16 mouse cellular contexts compared by ENCODE assay signal in the genomic region with DNA sequence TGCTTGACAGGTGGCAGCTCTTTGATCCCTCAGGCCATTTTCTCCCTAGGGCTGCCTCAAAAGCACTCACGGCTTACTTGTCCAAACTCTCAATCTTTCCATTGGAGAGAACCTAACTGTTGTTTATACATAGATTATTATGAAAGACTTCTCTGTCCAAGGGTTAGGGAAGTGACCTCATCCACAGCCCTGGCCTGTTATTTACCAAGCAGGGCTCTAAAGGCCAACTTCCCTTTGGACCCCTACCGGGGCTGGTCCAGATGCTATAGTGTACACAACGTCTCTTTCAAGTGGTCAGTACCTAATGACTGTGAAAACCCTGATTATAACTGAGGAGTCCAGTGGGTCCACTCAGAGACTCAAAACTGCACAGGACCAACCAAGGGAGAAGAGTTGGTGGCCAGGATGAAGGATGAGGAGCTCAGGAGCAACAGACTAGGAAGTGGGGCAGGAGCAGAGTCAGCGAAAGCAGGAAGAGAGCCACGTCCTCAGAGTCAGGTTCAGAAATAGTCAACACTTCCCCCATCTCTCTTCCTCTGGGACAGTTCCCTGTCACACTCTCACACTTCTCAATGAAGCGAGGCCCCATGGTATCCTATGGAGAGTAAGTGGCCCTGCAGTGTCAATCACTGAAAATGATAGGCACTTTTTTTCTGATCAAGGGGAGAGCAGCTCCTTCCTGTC. TPM values are rescaled to one million over a fixed set of nuclear protein-coding genes. Genes with fewer than 3 reads are reported as not detected.
DNase-seq lines count a peak whose midpoint lies in the region; ATAC-seq and TF ChIP-seq lines count a peak whose summit lies in the region.
"Had no signal": no experiment of that assay in that cellular context is flagged by ENCODE, and none has a peak within 500 bp of the region (broad histone marks: within the 10 kb centered on the region; RNA-seq: fewer than 3 reads in every experiment).

No protein-coding gene starts in this region.

- H3K9ac ChIP-seq in liver, embryonic 12.5 days, result no peak overlapping the region
- no peak overlapping the region for H3K9ac ChIP-seq in forebrain, embryonic 11.5 days (ENCODE audit: low read length)
- H3K9ac ChIP-seq: limb, embryonic 12.5 days; midbrain, embryonic 12.5 days had no signal

- no peak overlapping the region for H3K4me2 ChIP-seq in liver, embryonic 12.5 days
- H3K4me2 ChIP-seq in forebrain, embryonic 11.5 days (ENCODE audit: low read depth, low read length, severe bottlenecking), result no peak overlapping the region
- H3K4me2 ChIP-seq: limb, embryonic 12.5 days; midbrain, embryonic 12.5 days had no signal

- no peaks in the 10 kb centered on the region for H3K4me1 ChIP-seq in liver, embryonic 12.5 days
- no peaks in the 10 kb centered on the region for H3K4me1 ChIP-seq in forebrain, embryonic 11.5 days (replicated peaks; ENCODE audit: control insufficient read depth, insufficient read depth, low read length)
- H3K4me1 ChIP-seq: hindbrain, embryonic 10.5 days; limb, embryonic 12.5 days; midbrain, embryonic 12.5 days had no signal

- TF ChIP-seq CTCF in layer of hippocampus, adult 2 months (conservative IDR thresholded peaks at IDR 0.05), result no peak

- H3K9me3 ChIP-seq in liver, embryonic 12.5 days (replicated peaks), result no peaks in the 10 kb centered on the region
- no peaks in the 10 kb centered on the region for H3K9me3 ChIP-seq in forebrain, embryonic 11.5 days (ENCODE audit: control insufficient read depth, low read length)
- H3K9me3 ChIP-seq: limb, embryonic 12.5 days; midbrain, embryonic 12.5 days had no signal

- no peaks in the 10 kb centered on the region for H3K36me3 ChIP-seq in liver, embryonic 12.5 days
- no peaks in the 10 kb centered on the region for H3K36me3 ChIP-seq in forebrain, embryonic 11.5 days (ENCODE audit: control insufficient read depth, insufficient read depth, low read length)
- H3K36me3 ChIP-seq: hindbrain, embryonic 10.5 days; limb, embryonic 12.5 days; midbrain, embryonic 12.5 days had no signal

- no peak overlapping the region for H3K27ac ChIP-seq in layer of hippocampus, adult 2 months
- no peak overlapping the region for H3K27ac ChIP-seq in liver, embryonic 12.5 days
- no peak overlapping the region for H3K27ac ChIP-seq in forebrain, embryonic 11.5 days (ENCODE audit: low read depth, low read length)
- H3K27ac ChIP-seq: hindbrain, embryonic 10.5 days; limb, embryonic 12.5 days; midbrain, embryonic 12.5 days had no signal

- DNase-seq in layer of hippocampus, adult 9-10 months (ENCODE audit: low spot score), result peak; percentile 15
- no peak for DNase-seq in layer of hippocampus, adult 2 months (ENCODE audit: low spot score in 2 of 2)
- no peak for DNase-seq in retina, postnatal 1 day
- no peak for DNase-seq in forebrain, embryonic 11.5 days (ENCODE audit: low spot score)
- DNase-seq: cerebellum, postnatal 36 days; gastrocnemius, postnatal 25 days; kidney, adult 11 months had no signal

- ATAC-seq in granulocyte monocyte progenitor cell, adult 5-6 weeks (replicated peaks; ENCODE audit: poor library complexity, severe bottlenecking), result peak; percentile 30; the same call in 1 of the 2 replicates
- peak; percentile 81 for ATAC-seq in liver, embryonic 12.5 days
- ATAC-seq in monocyte, adult 5-6 weeks (replicated peaks; ENCODE audit: insufficient number of reproducible peaks, low FRiP score, low TSS enrichment, poor library complexity, severe bottlenecking), result peak; percentile 90
- ATAC-seq in forebrain, embryonic 11.5 days (replicated peaks; ENCODE audit: low FRiP score), result no peak
- ATAC-seq: forebrain, embryonic 14.5 days had no signal

- no peak overlapping the region for H3K4me3 ChIP-seq in layer of hippocampus, adult 2 months
- H3K4me3 ChIP-seq in liver, embryonic 12.5 days, result no peak overlapping the region
- H3K4me3 ChIP-seq in forebrain, embryonic 11.5 days (ENCODE audit: low read depth, low read length), result no peak overlapping the region
- H3K4me3 ChIP-seq: hindbrain, embryonic 10.5 days; limb, embryonic 12.5 days; midbrain, embryonic 12.5 days had no signal

- H3K27me3 ChIP-seq in liver, embryonic 12.5 days (replicated peaks), result no peaks in the 10 kb centered on the region
- no peaks in the 10 kb centered on the region for H3K27me3 ChIP-seq in forebrain, embryonic 11.5 days (ENCODE audit: control insufficient read depth, insufficient read depth, low read length)
- H3K27me3 ChIP-seq: CH12.LX; limb, embryonic 12.5 days; midbrain, embryonic 12.5 days had no signal

- 37% methylated on average over 6 of the region's 6 CpGs for WGBS in liver, embryonic 12.5 days (ENCODE audit: insufficient replicate concordance)
- 74% methylated on average over 6 of the region's 6 CpGs for WGBS in forebrain, embryonic 11.5 days

RNA-seq across cellular contexts. Expression of a gene that starts 1.6 kb away (rescaled TPM):
- not detected for total RNA-seq in layer of hippocampus, adult 2 months (2021)
- not detected in 2 replicates for total RNA-seq in granulocyte monocyte progenitor cell, adult 5-6 weeks (2014; fragmentation: Nextera tagmentation)
- not detected in 2 replicates for total RNA-seq in granulocyte monocyte progenitor cell, adult 5-6 weeks (2017)
- polyA plus RNA-seq in liver, embryonic 12.5 days (2016; fragmentation: Nextera tagmentation; extraction: Ambion mirVana), result 0.10 and 0.14 TPM in 2 replicates
- 52.6 to 82.8 TPM (median 69.9 TPM) in 3 replicates for total RNA-seq in monocyte, adult 5-6 weeks (2017)
- 0.16 TPM in 1 of 2 replicates, not detected in the other for polyA plus RNA-seq in forebrain, embryonic 11.5 days (2014; fragmentation: Nextera tagmentation; extraction: Ambion mirVana)
- total RNA-seq: CH12.LX had no signal
- polyA plus RNA-seq: embryonic facial prominence, embryonic 14.5 days; forebrain, embryonic 14.5 days; hindbrain, embryonic 10.5 days; limb, embryonic 12.5 days; midbrain, embryonic 12.5 days had no signal

Comparison
In these comparisons a context has a peak if more than half of its experiments do, and no peak if none do; other contexts are left out.
1. RNA of a gene that starts 1.6 kb away (total RNA-seq): 52.6 to 82.8 TPM in monocyte, adult 5-6 weeks; not detected in layer of hippocampus, adult 2 months and not detected in granulocyte monocyte progenitor cell, adult 5-6 weeks; every median in the first group is over 10 times any median in the second.